Mouse (Mus musculus) spleen, adult 2 months (tissue): ENCODE results near the gene Hist2h2be.

Experiments used
- CTCF ChIP-seq: fragments of 200-500 bp; IDR thresholded peaks from 2 replicates; pipeline ENCODE4 v1.5.1; 2011; ENCODE audit warnings: mild to moderate bottlenecking, inconsistent platforms; ENCODE audit not compliant: insufficient read depth, insufficient read length, insufficient replicate concordance; ENCODE audit errors: extremely low read depth
- POLR2A ChIP-seq: fragments of 200-500 bp; IDR thresholded peaks from 2 replicates; pipeline ENCODE4 v1.6.1; 2011; ENCODE audit warnings: low read depth, low read length, inconsistent platforms

DNA sequence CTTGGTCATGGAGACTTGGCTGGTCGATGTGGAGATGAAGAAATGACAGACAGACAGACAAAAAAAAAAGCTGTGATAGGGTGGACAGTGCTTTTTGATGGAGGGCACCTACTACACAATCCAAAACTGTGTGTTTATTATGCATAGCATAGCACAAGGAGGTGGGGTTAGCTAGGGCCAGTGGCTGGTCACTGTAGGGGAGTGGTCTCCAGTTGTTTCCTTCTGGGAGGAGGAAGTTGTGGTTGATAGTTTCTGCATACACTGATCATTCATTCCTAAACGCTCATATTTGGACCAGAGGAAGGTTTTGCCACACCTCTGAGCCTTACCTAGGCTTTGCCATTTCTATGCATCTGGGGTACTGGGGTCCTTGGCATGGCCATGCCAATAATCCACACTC, 9.5 kb downstream of the Hist2h2be start:
- TF ChIP-seq POLR2A (no peak), CTCF (no peak)
